Mouse (Mus musculus): ENCODE data around the gene Prpf19. TPM values are rescaled to one million over a fixed set of nuclear protein-coding genes. Genes with fewer than 3 reads are reported as not detected.

The Prpf19 gene
- polyA plus RNA-seq, 1 experiment from 2014 or later = 45.5 TPM

GRCm38 (mm10) chr19:10916506-10916905, 21.5 kb downstream of the Prpf19 start:
- DNase-seq (ENCODE audit: low spot score) (no peak), ATAC-seq (replicated peaks; ENCODE audit: low FRiP score, low TSS enrichment, low read depth) (no peak)
- Histone ChIP-seq H3K4me2 (ENCODE audit: low read length) (no peak overlapping the region), H3K9ac (ENCODE audit: low read length) (no peak overlapping the region), H3K4me1 (replicated peaks; ENCODE audit: control insufficient read depth, insufficient read depth, low read length) (no peaks in the 10 kb centered on the region), H3K4me3 (ENCODE audit: low read depth, low read length) (no peak overlapping the region), H3K27me3 (replicated peaks; ENCODE audit: control insufficient read depth, insufficient read depth, low read length) (no peaks in the 10 kb centered on the region), H3K9me3 (ENCODE audit: control insufficient read depth, low read length) (no peaks in the 10 kb centered on the region), H3K27ac (ENCODE audit: low read depth) (no peak overlapping the region), H3K36me3 (ENCODE audit: control insufficient read depth, insufficient read depth, low read length) (no peaks in the 10 kb centered on the region)
- 55% methylated on average over 5 of the region's 5 CpGs for WGBS

- Histone ChIP-seq H3K4me1 (replicated peaks; ENCODE audit: control insufficient read depth, insufficient read depth, low read length) (no peaks in the 10 kb centered on the region), H3K4me2 (ENCODE audit: low read length) (no peak overlapping the region), H3K4me3 (ENCODE audit: low read depth, low read length) (no peak overlapping the region), H3K36me3 (ENCODE audit: control insufficient read depth, insufficient read depth, low read length) (no peaks in the 10 kb centered on the region), H3K27me3 (replicated peaks; ENCODE audit: control insufficient read depth, insufficient read depth, low read length) (no peaks in the 10 kb centered on the region), H3K27ac (ENCODE audit: low read depth) (no peak overlapping the region), H3K9ac (ENCODE audit: low read length) (no peak overlapping the region), H3K9me3 (ENCODE audit: control insufficient read depth, low read length) (no peaks in the 10 kb centered on the region)
- 85% methylated on average over 10 of the region's 10 CpGs for WGBS
- no peak for DNase-seq (ENCODE audit: low spot score)
- ATAC-seq (replicated peaks; ENCODE audit: low FRiP score, low TSS enrichment, low read depth) = no peak; the same call in 1 of the 2 replicates
Observed at GRCm38 (mm10) chr19:10918321-10918991, 23.4 kb downstream of the Prpf19 start.

GRCm38 (mm10) chr19:10920532-10920931, 25.5 kb downstream of the Prpf19 start, which contains the start of gene Zp1:
TSS of gene Zp1 (minus strand) at chr19:10920632.
- H3K27me3 ChIP-seq (replicated peaks; ENCODE audit: control insufficient read depth, insufficient read depth, low read length) = no peaks in the 10 kb centered on the region
- no peak for ATAC-seq (replicated peaks; ENCODE audit: low FRiP score, low TSS enrichment, low read depth)

GRCm38 (mm10) chr19:10921058-10921457, 26.0 kb downstream of the Prpf19 start:
- WGBS = 74% methylated on average over 3 of the region's 3 CpGs

More at GRCm38 (mm10) chr19:10920532-10920931, 25.5 kb downstream of the Prpf19 start, which contains the start of gene Zp1:
- no peaks in the 10 kb centered on the region for H3K4me1 ChIP-seq (replicated peaks; ENCODE audit: control insufficient read depth, insufficient read depth, low read length)
- H3K36me3 ChIP-seq (ENCODE audit: control insufficient read depth, insufficient read depth, low read length) = no peaks in the 10 kb centered on the region
- no peaks in the 10 kb centered on the region for H3K9me3 ChIP-seq (ENCODE audit: control insufficient read depth, low read length)
- WGBS = 63% methylated on average over 2 of the region's 2 CpGs
- no peak within 1 kb of the TSS for H3K4me3 ChIP-seq (ENCODE audit: low read depth, low read length)
- no peak within 1 kb of the TSS for H3K4me2 ChIP-seq (ENCODE audit: low read length)
- no peak for DNase-seq (ENCODE audit: low spot score)
- H3K27ac ChIP-seq (ENCODE audit: low read depth) = no peak within 1 kb of the TSS
- no peak within 1 kb of the TSS for H3K9ac ChIP-seq (ENCODE audit: low read length)

GRCm38 (mm10) chr19:10924220-10924619, 29.2 kb downstream of the Prpf19 start:
- Histone ChIP-seq H3K27me3 (replicated peaks; ENCODE audit: control insufficient read depth, insufficient read depth, low read length) (no peaks in the 10 kb centered on the region), H3K9me3 (ENCODE audit: control insufficient read depth, low read length) (no peaks in the 10 kb centered on the region), H3K4me3 (ENCODE audit: low read depth, low read length) (no peak overlapping the region), H3K4me1 (replicated peaks; ENCODE audit: control insufficient read depth, insufficient read depth, low read length) (peaks cover 3% of the 10 kb centered on the region; the same call in 1 of the 2 replicates), H3K36me3 (ENCODE audit: control insufficient read depth, insufficient read depth, low read length) (no peaks in the 10 kb centered on the region), H3K9ac (ENCODE audit: low read length) (no peak overlapping the region), H3K27ac (ENCODE audit: low read depth) (no peak overlapping the region), H3K4me2 (ENCODE audit: low read length) (no peak overlapping the region)
- ATAC-seq (replicated peaks; ENCODE audit: low FRiP score, low TSS enrichment, low read depth) (no peak), DNase-seq (ENCODE audit: low spot score) (no peak)
- 34% methylated on average over 4 of the region's 4 CpGs for WGBS

More at GRCm38 (mm10) chr19:10921058-10921457, 26.0 kb downstream of the Prpf19 start:
- H3K4me3 ChIP-seq (ENCODE audit: low read depth, low read length) = no peak overlapping the region
- H3K4me2 ChIP-seq (ENCODE audit: low read length) = no peak overlapping the region
- H3K27me3 ChIP-seq (replicated peaks; ENCODE audit: control insufficient read depth, insufficient read depth, low read length) = no peaks in the 10 kb centered on the region
- H3K36me3 ChIP-seq (ENCODE audit: control insufficient read depth, insufficient read depth, low read length) = no peaks in the 10 kb centered on the region
- H3K4me1 ChIP-seq (replicated peaks; ENCODE audit: control insufficient read depth, insufficient read depth, low read length) = no peaks in the 10 kb centered on the region
- ATAC-seq (replicated peaks; ENCODE audit: low FRiP score, low TSS enrichment, low read depth) = no peak
- H3K9me3 ChIP-seq (ENCODE audit: control insufficient read depth, low read length) = no peaks in the 10 kb centered on the region
- no peak overlapping the region for H3K27ac ChIP-seq (ENCODE audit: low read depth)
- DNase-seq (ENCODE audit: low spot score) = no peak
- no peak overlapping the region for H3K9ac ChIP-seq (ENCODE audit: low read length)

GRCm38 (mm10) chr19:10926123-10926621, 31.1 kb downstream of the Prpf19 start:
- no peak for DNase-seq (ENCODE audit: low spot score)
- Histone ChIP-seq H3K36me3 (ENCODE audit: control insufficient read depth, insufficient read depth, low read length) (no peaks in the 10 kb centered on the region), H3K9ac (ENCODE audit: low read length) (no peak overlapping the region), H3K4me3 (ENCODE audit: low read depth, low read length) (no peak overlapping the region), H3K27ac (ENCODE audit: low read depth) (no peak overlapping the region), H3K27me3 (replicated peaks; ENCODE audit: control insufficient read depth, insufficient read depth, low read length) (no peaks in the 10 kb centered on the region), H3K4me1 (replicated peaks; ENCODE audit: control insufficient read depth, insufficient read depth, low read length) (peaks cover 3% of the 10 kb centered on the region; the same call in 1 of the 2 replicates), H3K4me2 (ENCODE audit: low read length) (no peak overlapping the region), H3K9me3 (ENCODE audit: control insufficient read depth, low read length) (no peaks in the 10 kb centered on the region)
- no peak for ATAC-seq (replicated peaks; ENCODE audit: low FRiP score, low TSS enrichment, low read depth)
- 30% methylated on average over 6 of the region's 6 CpGs for WGBS

DNA sequence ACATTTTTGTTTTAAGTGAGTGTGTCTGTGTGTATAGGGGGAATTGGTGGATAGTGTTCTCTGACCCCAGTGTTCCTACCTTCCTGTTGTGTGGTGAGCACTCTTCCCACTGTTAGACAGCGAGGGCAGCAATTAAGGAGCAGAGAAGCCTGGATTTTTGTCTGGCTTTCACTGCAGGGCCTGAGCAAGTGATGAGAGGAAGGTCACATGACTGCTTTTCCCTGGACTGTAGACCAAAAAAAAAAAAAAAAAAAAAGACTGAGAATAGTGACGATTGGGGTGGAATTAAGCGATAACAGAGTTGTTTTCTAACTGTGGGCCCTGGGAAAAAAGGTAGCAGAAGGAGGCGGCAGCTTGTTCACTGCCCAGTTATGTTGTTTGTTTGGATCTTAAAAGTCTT, 31.6 kb downstream of the Prpf19 start:
- no peak overlapping the region for H3K4me3 ChIP-seq (ENCODE audit: low read depth, low read length)
- no peaks in the 10 kb centered on the region for H3K36me3 ChIP-seq (ENCODE audit: control insufficient read depth, insufficient read depth, low read length)
- DNase-seq (ENCODE audit: low spot score) (no peak), ATAC-seq (replicated peaks; ENCODE audit: low FRiP score, low TSS enrichment, low read depth) (no peak)
- no peaks in the 10 kb centered on the region for H3K27me3 ChIP-seq (replicated peaks; ENCODE audit: control insufficient read depth, insufficient read depth, low read length)
- no peak overlapping the region for H3K27ac ChIP-seq (ENCODE audit: low read depth)
- peaks cover 3% of the 10 kb centered on the region; the same call in 1 of the 2 replicates for H3K4me1 ChIP-seq (replicated peaks; ENCODE audit: control insufficient read depth, insufficient read depth, low read length)
- no peak overlapping the region for H3K9ac ChIP-seq (ENCODE audit: low read length)
- no peaks in the 10 kb centered on the region for H3K9me3 ChIP-seq (ENCODE audit: control insufficient read depth, low read length)
- no peak overlapping the region for H3K4me2 ChIP-seq (ENCODE audit: low read length)
- WGBS = 51% methylated on average over 4 of the region's 4 CpGs

- Histone ChIP-seq H3K27me3 (replicated peaks; ENCODE audit: control insufficient read depth, insufficient read depth, low read length) (no peaks in the 10 kb centered on the region), H3K27ac (ENCODE audit: low read depth) (no peak overlapping the region), H3K4me3 (ENCODE audit: low read depth, low read length) (no peak overlapping the region), H3K36me3 (ENCODE audit: control insufficient read depth, insufficient read depth, low read length) (no peaks in the 10 kb centered on the region), H3K9me3 (ENCODE audit: control insufficient read depth, low read length) (no peaks in the 10 kb centered on the region), H3K9ac (ENCODE audit: low read length) (no peak overlapping the region), H3K4me2 (ENCODE audit: low read length) (no peak overlapping the region), H3K4me1 (replicated peaks; ENCODE audit: control insufficient read depth, insufficient read depth, low read length) (peaks cover 3% of the 10 kb centered on the region; the same call in 1 of the 2 replicates)
- DNase-seq (ENCODE audit: low spot score) (no peak), ATAC-seq (replicated peaks; ENCODE audit: low FRiP score, low TSS enrichment, low read depth) (no peak)
- WGBS = 58% methylated on average over 2 of the region's 2 CpGs
Observed at GRCm38 (mm10) chr19:10930641-10931040, 35.6 kb downstream of the Prpf19 start.

GRCm38 (mm10) chr19:10935029-10935428, 40.0 kb downstream of the Prpf19 start:
- Histone ChIP-seq H3K4me2 (ENCODE audit: low read length) (no peak overlapping the region), H3K27ac (ENCODE audit: low read depth) (peak overlapping the region; percentile 47; the same call in 1 of the 2 replicates), H3K9ac (ENCODE audit: low read length) (no peak overlapping the region), H3K4me1 (replicated peaks; ENCODE audit: control insufficient read depth, insufficient read depth, low read length) (no peaks in the 10 kb centered on the region), H3K27me3 (replicated peaks; ENCODE audit: control insufficient read depth, insufficient read depth, low read length) (no peaks in the 10 kb centered on the region), H3K9me3 (ENCODE audit: control insufficient read depth, low read length) (no peaks in the 10 kb centered on the region), H3K4me3 (ENCODE audit: low read depth, low read length) (no peak overlapping the region), H3K36me3 (ENCODE audit: control insufficient read depth, insufficient read depth, low read length) (no peaks in the 10 kb centered on the region)
- WGBS = 47% methylated on average over 5 of the region's 5 CpGs
- DNase-seq (ENCODE audit: low spot score) = no peak
- no peak for ATAC-seq (replicated peaks; ENCODE audit: low FRiP score, low TSS enrichment, low read depth)

Data from intestine, embryonic 14.5 days (tissue).